Mouse (Mus musculus): Measurements from ENCODE around the gene Maged2. TPM values are rescaled to one million over a fixed set of nuclear protein-coding genes. Genes with fewer than 3 reads are reported as not detected.
"Not testable (repeated sequence)": the region's sequence is repeated elsewhere in the genome, so short reads cannot be mapped to it uniquely, and the experiment has no call there.

The Maged2 gene
- polyA plus RNA-seq (2014; fragmentation: Nextera tagmentation; extraction: Ambion mirVana) = 718 and 779 TPM in 2 replicates

- 24% methylated on average over 7 of the region's 7 CpGs for WGBS (ENCODE audit: insufficient replicate concordance)
- Histone ChIP-seq H3K9me3 (replicated peaks; ENCODE audit: control insufficient read depth, low read length) (no peaks in the 10 kb centered on the region), H3K36me3 (ENCODE audit: control insufficient read depth, insufficient read depth, low read length) (0 out of 2 replicates have a peak, but pooled peaks cover 2% of the 10 kb centered on the region), H3K27ac (ENCODE audit: low read depth, low read length) (peak within 1 kb of the TSS; percentile 82), H3K4me2 (peak within 1 kb of the TSS; percentile 66), H3K27me3 (ENCODE audit: control insufficient read depth, insufficient read depth, low read length) (no peaks in the 10 kb centered on the region), H3K4me3 (ENCODE audit: low read depth, low read length) (peak within 1 kb of the TSS; percentile 56), H3K9ac (ENCODE audit: low read depth, low read length) (peak within 1 kb of the TSS; percentile 69), H3K4me1 (ENCODE audit: control insufficient read depth, insufficient read depth, low read length) (no peaks in the 10 kb centered on the region)
- peak; percentile 65; the same call in 1 of the 2 replicates for ATAC-seq (replicated peaks; ENCODE audit: insufficient number of reproducible peaks, low FRiP score, low TSS enrichment)
Observed at GRCm38 (mm10) chrX:150814139-150814469, at the start of gene Maged2. TSS of gene Maged2 (minus strand) at chrX:150814345.

DNA sequence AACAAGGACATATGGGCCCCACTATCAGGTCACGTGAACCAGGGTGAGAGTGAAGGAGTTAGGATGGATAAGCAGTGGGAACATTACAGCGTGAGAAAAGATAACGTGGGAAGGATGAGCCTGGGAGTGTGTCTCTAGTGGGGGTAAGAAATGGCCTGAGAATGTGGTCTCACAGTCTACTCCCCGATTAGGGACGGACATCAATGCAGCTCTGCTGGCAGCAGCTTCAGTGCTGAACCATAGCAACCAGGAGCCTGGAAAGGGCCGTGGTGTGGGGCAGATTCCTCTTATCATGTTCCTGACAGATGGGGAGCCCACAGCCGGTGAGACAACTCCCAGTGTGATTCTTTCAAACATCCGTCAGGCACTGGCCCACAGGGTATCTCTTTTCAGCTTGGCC is 34.1 kb upstream of the Maged2 start:
- H3K9me3 ChIP-seq (replicated peaks; ENCODE audit: control insufficient read depth, low read length) = no peaks in the 10 kb centered on the region
- no peak overlapping the region for H3K4me3 ChIP-seq (ENCODE audit: low read depth, low read length)
- H3K27me3 ChIP-seq (ENCODE audit: control insufficient read depth, insufficient read depth, low read length) = no peaks in the 10 kb centered on the region
- no peak overlapping the region for H3K9ac ChIP-seq (ENCODE audit: low read depth, low read length)
- WGBS (ENCODE audit: insufficient replicate concordance) = 39% methylated on average over 8 of the region's 8 CpGs
- H3K4me1 ChIP-seq (ENCODE audit: control insufficient read depth, insufficient read depth, low read length) = no peaks in the 10 kb centered on the region
- no peaks in the 10 kb centered on the region for H3K36me3 ChIP-seq (ENCODE audit: control insufficient read depth, insufficient read depth, low read length)
- H3K27ac ChIP-seq (ENCODE audit: low read depth, low read length) = no peak overlapping the region
- ATAC-seq (replicated peaks; ENCODE audit: insufficient number of reproducible peaks, low FRiP score, low TSS enrichment) = no peak
- H3K4me2 ChIP-seq = no peak overlapping the region

DNA sequence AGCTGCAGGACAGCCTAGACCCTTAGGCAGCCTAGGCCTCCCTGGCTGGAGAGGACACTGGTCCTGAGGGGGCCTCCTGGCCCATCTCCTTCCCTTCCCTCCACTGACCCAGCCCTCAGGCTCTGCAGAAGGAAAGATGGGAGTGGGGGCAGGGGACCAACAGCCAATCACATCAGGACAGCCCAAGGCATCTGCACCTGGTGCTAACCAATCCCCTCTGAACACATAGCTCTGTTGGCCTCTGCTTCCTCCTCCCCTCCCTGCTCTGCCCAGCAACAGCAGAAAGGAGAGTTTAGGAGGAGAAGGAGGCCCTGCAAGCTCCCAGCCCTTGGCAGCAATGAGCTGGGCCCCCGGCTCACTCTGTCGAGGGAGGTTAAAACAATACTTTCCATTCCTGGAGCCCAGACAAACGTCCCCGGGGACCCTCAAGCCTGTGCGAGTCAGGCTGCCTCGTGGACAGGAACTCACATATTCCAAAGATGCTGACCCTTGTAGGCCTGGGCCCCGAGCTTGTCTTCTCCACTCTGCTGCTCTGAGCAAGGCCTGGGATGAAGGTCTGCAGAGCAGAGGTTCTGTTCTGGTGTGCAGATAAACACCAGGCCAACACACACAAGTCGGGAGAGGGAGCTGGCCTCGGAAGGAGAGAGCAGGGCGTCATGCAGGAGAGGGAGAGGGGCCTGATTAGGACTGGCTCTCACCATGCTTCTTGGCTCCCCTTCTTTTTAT is 31.5 kb upstream of the Maged2 start:
- H3K27me3 ChIP-seq (ENCODE audit: control insufficient read depth, insufficient read depth, low read length); H3K4me2 ChIP-seq; H3K9ac ChIP-seq (ENCODE audit: low read depth, low read length); H3K36me3 ChIP-seq (ENCODE audit: control insufficient read depth, insufficient read depth, low read length); H3K4me3 ChIP-seq (ENCODE audit: low read depth, low read length); H3K4me1 ChIP-seq (ENCODE audit: control insufficient read depth, insufficient read depth, low read length); H3K9me3 ChIP-seq (replicated peaks; ENCODE audit: control insufficient read depth, low read length): not testable (repeated sequence)
- 59% methylated on average over 4 of the region's 10 CpGs for WGBS (ENCODE audit: insufficient replicate concordance)
- ATAC-seq (replicated peaks; ENCODE audit: insufficient number of reproducible peaks, low FRiP score, low TSS enrichment) = peak; percentile 87
- H3K27ac ChIP-seq (ENCODE audit: low read depth, low read length) = peak overlapping the region; percentile 46; the same call in 1 of the 2 replicates

- H3K4me1 ChIP-seq (ENCODE audit: control insufficient read depth, insufficient read depth, low read length); H3K27ac ChIP-seq (ENCODE audit: low read depth, low read length); H3K4me2 ChIP-seq; H3K9me3 ChIP-seq (replicated peaks; ENCODE audit: control insufficient read depth, low read length); ATAC-seq (replicated peaks; ENCODE audit: insufficient number of reproducible peaks, low FRiP score, low TSS enrichment); H3K27me3 ChIP-seq (ENCODE audit: control insufficient read depth, insufficient read depth, low read length); H3K9ac ChIP-seq (ENCODE audit: low read depth, low read length); H3K36me3 ChIP-seq (ENCODE audit: control insufficient read depth, insufficient read depth, low read length); H3K4me3 ChIP-seq (ENCODE audit: low read depth, low read length): not testable (repeated sequence)
- 86% methylated on average over 1 of the region's 4 CpGs for WGBS (ENCODE audit: insufficient replicate concordance)
Observed at GRCm38 (mm10) chrX:150843257-150843656, 29.1 kb upstream of the Maged2 start.

DNA sequence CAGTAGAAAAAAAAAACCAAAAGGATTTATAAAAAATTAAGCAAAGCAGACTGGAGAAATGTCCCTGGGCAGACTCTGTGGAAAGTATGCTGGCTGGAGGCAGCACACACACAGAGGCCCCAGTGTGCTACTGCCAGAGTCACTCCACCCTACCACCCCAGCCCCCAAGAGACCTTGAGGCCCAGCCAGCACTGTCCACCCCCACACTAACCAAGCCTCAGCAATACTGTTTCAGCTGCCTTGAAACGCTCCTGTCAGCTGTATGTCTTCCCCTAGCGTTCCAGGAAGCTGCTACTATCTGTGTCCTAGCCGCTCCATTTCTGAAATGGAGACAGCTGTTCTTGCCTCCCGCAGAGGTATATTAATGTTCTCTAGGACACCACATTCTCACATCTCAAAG is 16.2 kb upstream of the Maged2 start:
- Histone ChIP-seq H3K27me3 (ENCODE audit: control insufficient read depth, insufficient read depth, low read length) (no peaks in the 10 kb centered on the region; the same call in 1 of the 2 replicates), H3K36me3 (ENCODE audit: control insufficient read depth, insufficient read depth, low read length) (no peaks in the 10 kb centered on the region), H3K4me1 (ENCODE audit: control insufficient read depth, insufficient read depth, low read length) (no peaks in the 10 kb centered on the region), H3K9me3 (replicated peaks; ENCODE audit: control insufficient read depth, low read length) (no peaks in the 10 kb centered on the region), H3K4me2 (no peak overlapping the region), H3K4me3 (ENCODE audit: low read depth, low read length) (no peak overlapping the region), H3K27ac (ENCODE audit: low read depth, low read length) (no peak overlapping the region), H3K9ac (ENCODE audit: low read depth, low read length) (no peak overlapping the region)
- WGBS (ENCODE audit: insufficient replicate concordance) = 56% methylated on average over 4 of the region's 4 CpGs
- ATAC-seq (replicated peaks; ENCODE audit: insufficient number of reproducible peaks, low FRiP score, low TSS enrichment) = no peak

DNA sequence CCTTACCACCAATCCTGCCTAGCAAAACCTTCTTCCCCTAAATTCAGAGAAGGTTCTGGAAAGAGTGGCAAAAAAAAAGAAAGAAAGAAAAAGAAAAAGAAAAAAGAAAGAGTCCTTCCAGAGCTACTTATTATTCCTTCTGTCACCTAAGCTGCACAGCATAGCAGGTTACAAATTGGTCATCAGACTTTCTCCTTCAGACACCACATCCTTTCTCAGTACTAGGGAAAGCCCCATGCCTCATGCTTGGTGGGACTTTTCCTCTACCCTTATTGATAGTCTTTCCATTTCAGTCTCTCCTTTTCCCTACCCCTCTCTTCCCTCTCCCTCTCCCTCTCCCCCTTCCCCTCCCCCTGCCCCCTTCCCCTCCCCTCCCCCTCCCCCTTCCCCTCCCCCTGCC is 3.1 kb upstream of the Maged2 start:
- Histone ChIP-seq H3K9ac (ENCODE audit: low read depth, low read length) (no peak overlapping the region), H3K9me3 (replicated peaks; ENCODE audit: control insufficient read depth, low read length) (no peaks in the 10 kb centered on the region), H3K4me2 (no peak overlapping the region), H3K36me3 (ENCODE audit: control insufficient read depth, insufficient read depth, low read length) (no peaks in the 10 kb centered on the region), H3K4me3 (ENCODE audit: low read depth, low read length) (no peak overlapping the region), H3K27me3 (ENCODE audit: control insufficient read depth, insufficient read depth, low read length) (no peaks in the 10 kb centered on the region), H3K27ac (ENCODE audit: low read depth, low read length) (no peak overlapping the region), H3K4me1 (ENCODE audit: control insufficient read depth, insufficient read depth, low read length) (no peaks in the 10 kb centered on the region)
- no peak for ATAC-seq (replicated peaks; ENCODE audit: insufficient number of reproducible peaks, low FRiP score, low TSS enrichment)

- no peaks in the 10 kb centered on the region for H3K36me3 ChIP-seq (ENCODE audit: control insufficient read depth, insufficient read depth, low read length)
- no peak overlapping the region for H3K9ac ChIP-seq (ENCODE audit: low read depth, low read length)
- ATAC-seq (replicated peaks; ENCODE audit: insufficient number of reproducible peaks, low FRiP score, low TSS enrichment) = no peak
- 64% methylated on average over 1 of the region's 1 CpGs for WGBS (ENCODE audit: insufficient replicate concordance)
- no peak overlapping the region for H3K4me3 ChIP-seq (ENCODE audit: low read depth, low read length)
- no peaks in the 10 kb centered on the region for H3K4me1 ChIP-seq (ENCODE audit: control insufficient read depth, insufficient read depth, low read length)
- no peaks in the 10 kb centered on the region for H3K27me3 ChIP-seq (ENCODE audit: control insufficient read depth, insufficient read depth, low read length)
- H3K9me3 ChIP-seq (replicated peaks; ENCODE audit: control insufficient read depth, low read length) = no peaks in the 10 kb centered on the region
- H3K4me2 ChIP-seq = no peak overlapping the region
- no peak overlapping the region for H3K27ac ChIP-seq (ENCODE audit: low read depth, low read length)
Observed at GRCm38 (mm10) chrX:150815601-150816000, 1.5 kb upstream of the Maged2 start.

DNA sequence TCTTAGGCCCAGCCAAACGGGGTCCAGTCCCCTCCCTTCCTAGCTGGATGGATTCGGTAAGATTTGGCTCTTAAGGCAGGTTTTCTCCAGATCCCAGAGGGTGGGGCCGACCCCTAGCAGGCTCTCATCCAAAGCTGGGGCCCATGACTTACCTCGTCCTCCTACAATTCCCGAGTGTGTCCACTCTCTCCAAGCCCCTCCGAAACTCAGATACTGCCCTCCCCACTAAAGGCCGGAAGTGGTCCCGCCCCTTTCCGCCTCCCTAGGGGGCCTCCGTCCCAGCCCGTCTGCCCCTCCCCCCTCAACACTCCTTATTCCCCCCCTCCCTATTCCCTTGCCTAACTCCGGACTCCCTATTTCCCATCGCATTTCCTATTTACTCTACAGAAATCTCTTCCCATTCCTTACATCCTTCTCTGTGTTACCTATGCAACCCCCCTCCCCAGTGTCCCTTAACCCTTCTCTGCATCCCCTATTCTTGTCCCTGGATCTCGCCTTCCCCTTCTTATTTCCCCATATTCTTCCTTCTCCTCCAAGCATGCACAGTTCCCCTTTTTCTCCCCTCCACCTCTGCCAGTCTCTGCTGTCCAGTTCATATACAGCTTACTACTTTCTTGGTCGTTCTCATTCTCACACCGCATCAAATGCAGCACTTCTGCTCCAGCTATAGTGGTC is 544 bp downstream of the Maged2 start:
- Histone ChIP-seq H3K4me2 (peak overlapping the region; percentile 66), H3K9ac (ENCODE audit: low read depth, low read length) (peak overlapping the region; percentile 69), H3K36me3 (ENCODE audit: control insufficient read depth, insufficient read depth, low read length) (0 out of 2 replicates have a peak, but pooled peaks cover 2% of the 10 kb centered on the region), H3K4me3 (ENCODE audit: low read depth, low read length) (peak overlapping the region; percentile 56), H3K4me1 (ENCODE audit: control insufficient read depth, insufficient read depth, low read length) (no peaks in the 10 kb centered on the region), H3K27ac (ENCODE audit: low read depth, low read length) (peak overlapping the region; percentile 82), H3K9me3 (replicated peaks; ENCODE audit: control insufficient read depth, low read length) (no peaks in the 10 kb centered on the region), H3K27me3 (ENCODE audit: control insufficient read depth, insufficient read depth, low read length) (no peaks in the 10 kb centered on the region)
- WGBS (ENCODE audit: insufficient replicate concordance) = 19% methylated on average over 16 of the region's 16 CpGs
- peak; percentile 67 for ATAC-seq (replicated peaks; ENCODE audit: insufficient number of reproducible peaks, low FRiP score, low TSS enrichment)

Measured in heart, embryonic 11.5 days (tissue).